Mouse (Mus musculus) adrenal gland, postnatal 25 days (tissue): Measurements from ENCODE around the gene Jarid2. TPM values are rescaled to one million over a fixed set of nuclear protein-coding genes. Genes with fewer than 3 reads are reported as not detected.
A peak's percentile ranks its signal among the peaks of the same experiment; 100 is the strongest.
"Not testable (repeated sequence)": the region's sequence is repeated elsewhere in the genome, so short reads cannot be mapped to it uniquely, and the experiment has no call there.

Source experiments
- DNase-seq: peaks from one replicate; pipeline ENCODE4 v3.0.0; 2021; ENCODE audit warnings: mixed read lengths
- long read RNA-seq: library from polyadenylated mRNA; stranded (forward); transcript quantifications from one replicate; pipeline ENCODE4 v2.0.0, GENCODE M21; 2021
- total RNA-seq: library from RNA; stranded (reverse); gene quantifications from 2 replicates; pipeline ENCODE4 v1.2.3, GENCODE M21; 2021

Jarid2 gene
- total RNA-seq, result 55.7 and 58.0 TPM in 2 replicates
- long read RNA-seq, full-length matches to known transcripts, result 3 of 218 reads
- long read RNA-seq, partial matches to known transcripts, result 8 of 218 reads
- long read RNA-seq, other reads (novel, unspliced or antisense), result 207 of 218 reads

GRCm38 (mm10) chr13:44729424-44729971, at the start of gene Jarid2:
Jarid2 (plus strand) TSS chr13:44729474.
- peak; percentile 45 for DNase-seq

- DNase-seq, result no peak
Observed at GRCm38 (mm10) chr13:44681051-44681450, 48.2 kb upstream of the Jarid2 start.

- DNase-seq, result no peak
Observed at GRCm38 (mm10) chr13:44688140-44688539, 41.1 kb upstream of the Jarid2 start.

GRCm38 (mm10) chr13:44697628-44698027, 31.6 kb upstream of the Jarid2 start:
- DNase-seq, result no peak

GRCm38 (mm10) chr13:44704036-44704801, 25.1 kb upstream of the Jarid2 start:
- no peak for DNase-seq

- DNase-seq, result no peak
Observed at GRCm38 (mm10) chr13:44705031-44705742, 24.1 kb upstream of the Jarid2 start.

- no peak for DNase-seq
Observed at GRCm38 (mm10) chr13:44705743-44706044, 23.6 kb upstream of the Jarid2 start.

GRCm38 (mm10) chr13:44706206-44706915, 22.9 kb upstream of the Jarid2 start:
- DNase-seq, result no peak

GRCm38 (mm10) chr13:44707176-44707575, 22.1 kb upstream of the Jarid2 start:
- no peak for DNase-seq

- DNase-seq, result no peak
Observed at GRCm38 (mm10) chr13:44708336-44709017, 20.8 kb upstream of the Jarid2 start.

GRCm38 (mm10) chr13:44709747-44710480, 19.4 kb upstream of the Jarid2 start:
- no peak for DNase-seq

GRCm38 (mm10) chr13:44711062-44711461, 18.2 kb upstream of the Jarid2 start:
- no peak for DNase-seq

- no peak for DNase-seq
Observed at GRCm38 (mm10) chr13:44711882-44712281, 17.4 kb upstream of the Jarid2 start.

- DNase-seq, result no peak
Observed at GRCm38 (mm10) chr13:44715187-44715885, 13.9 kb upstream of the Jarid2 start.

- DNase-seq, result no peak
Observed at GRCm38 (mm10) chr13:44717838-44718237, 11.4 kb upstream of the Jarid2 start.

GRCm38 (mm10) chr13:44718465-44718864, 10.8 kb upstream of the Jarid2 start:
- DNase-seq, result not testable (repeated sequence)

GRCm38 (mm10) chr13:44720094-44720493, 9.2 kb upstream of the Jarid2 start:
- no peak for DNase-seq

- no peak for DNase-seq
Observed at GRCm38 (mm10) chr13:44721891-44722547, 7.3 kb upstream of the Jarid2 start.

GRCm38 (mm10) chr13:44723522-44723921, 5.8 kb upstream of the Jarid2 start:
- DNase-seq, result not testable (repeated sequence)
